Mouse (Mus musculus) myocyte (in vitro differentiated cells): Measurements from ENCODE around the gene Chst5.

ENCODE experiments used
- E2F4 ChIP-seq: IDR thresholded peaks from one replicate; pipeline ENCODE4 v1.6.1; 2011; ENCODE audit warnings: mild to moderate bottlenecking, control low read depth, moderate library complexity; ENCODE audit not compliant: insufficient read depth
- POLR2A ChIP-seq: IDR thresholded peaks from one replicate; pipeline ENCODE4 v1.6.1; 2011; ENCODE audit warnings: low read depth, mild to moderate bottlenecking, control low read depth, moderate library complexity; ENCODE audit not compliant: insufficient read length
- USF1 ChIP-seq: IDR thresholded peaks from one replicate; pipeline ENCODE4 v1.6.1; 2011; ENCODE audit warnings: low read depth, mild to moderate bottlenecking, control low read depth, moderate library complexity

- no peak for TF ChIP-seq POLR2A
- no peak for TF ChIP-seq USF1
- no peak for TF ChIP-seq E2F4
Observed at GRCm38 (mm10) chr8:111846746-111847145, 63.5 kb downstream of the Chst5 start.
